Comparison of ENCODE assay signal across 27 mouse cellular contexts in the genomic region with DNA sequence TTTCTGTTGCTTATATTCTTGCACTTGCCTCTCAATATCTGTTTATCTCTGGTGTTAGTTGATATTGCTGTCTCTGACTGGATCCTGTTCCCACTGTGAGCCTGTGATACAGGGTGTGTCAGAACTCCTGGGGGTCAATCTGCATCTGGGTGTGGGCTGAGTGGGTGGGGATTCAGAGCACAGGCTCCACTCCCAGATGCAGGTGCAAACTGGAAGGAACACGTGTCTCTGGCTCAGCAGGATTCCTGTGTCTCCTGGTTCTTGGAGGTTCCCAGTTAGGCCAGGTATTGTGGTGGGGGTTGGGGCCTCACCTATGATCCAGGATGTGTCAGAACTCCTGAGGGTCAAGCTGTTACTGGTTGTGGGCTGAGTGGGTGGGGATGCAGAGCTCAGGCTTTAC. TPM values are rescaled to one million over a fixed set of nuclear protein-coding genes. Genes with fewer than 3 reads are reported as not detected.
DNase-seq lines count a peak whose midpoint lies in the region; ATAC-seq and TF ChIP-seq lines count a peak whose summit lies in the region.
"Had no signal": no experiment of that assay in that cellular context is flagged by ENCODE, and none has a peak within 500 bp of the region (broad histone marks: within the 10 kb centered on the region; RNA-seq: fewer than 3 reads in every experiment).

No protein-coding gene starts in this region.

- H3K36me3 ChIP-seq in embryonic facial prominence, embryonic 14.5 days (ENCODE audit: control insufficient read depth, insufficient read depth, low read length): no peaks in the 10 kb centered on the region
- H3K36me3 ChIP-seq in embryonic facial prominence, embryonic 10.5 days (replicated peaks): no peaks in the 10 kb centered on the region
- H3K36me3 ChIP-seq in ES-Bruce4 (ENCODE audit: control insufficient read depth, insufficient read depth, low read length, poor library complexity, severe bottlenecking): no peaks in the 10 kb centered on the region
- H3K36me3 ChIP-seq: embryonic facial prominence, embryonic 12.5 days; hindbrain, embryonic 13.5 days; limb, embryonic 13.5 days; liver, embryonic 12.5 days had no signal

- H3K9ac ChIP-seq in embryonic facial prominence, embryonic 14.5 days (ENCODE audit: low read depth, low read length): no peak overlapping the region
- no peak overlapping the region for H3K9ac ChIP-seq in ES-Bruce4 (ENCODE audit: low read depth, poor library complexity, severe bottlenecking)
- H3K9ac ChIP-seq: embryonic facial prominence, embryonic 12.5 days; hindbrain, embryonic 13.5 days; limb, embryonic 13.5 days; liver, embryonic 12.5 days; liver, postnatal 0 days had no signal

- peak; percentile 97 for TF ChIP-seq EP300 in ES-Bruce4 (IDR thresholded peaks at IDR 0.05; ENCODE audit: insufficient read depth, low read depth, low read length)

- no peak for ATAC-seq in embryonic facial prominence, embryonic 14.5 days (ENCODE audit: low read depth)
- 0 out of 2 replicates have a peak, but pooled peaks have one; percentile 34 for ATAC-seq in megakaryocyte-erythroid progenitor cell, adult 5-6 weeks (replicated peaks; ENCODE audit: low FRiP score, low TSS enrichment, poor library complexity, severe bottlenecking)
- ATAC-seq: forebrain, embryonic 16.5 days; liver, embryonic 12.5 days; liver, postnatal 0 days; midbrain, embryonic 16.5 days had no signal

- DNase-seq in embryonic facial prominence, embryonic 14.5 days (ENCODE audit: low spot score): peak; percentile 9
- no peak for DNase-seq in embryonic facial prominence, embryonic 10.5 days (ENCODE audit: low spot score)
- peak; percentile 81 for DNase-seq in ZHBTc4 (ENCODE audit: low read depth, low spot score)
- DNase-seq in left cerebral cortex, adult 18-20 months (ENCODE audit: low spot score in 2 of 2): no peak
- no peak for DNase-seq in T-cell, adult 2 months (ENCODE audit: low spot score)
- DNase-seq in cerebellum, adult 9-11 months: no peak
- DNase-seq: adrenal gland, postnatal 10 days; cerebellum, adult 8-10 months; cerebellum, postnatal 36 days; heart, postnatal 36 days; kidney, adult 2 months; kidney, postnatal 36 days; layer of hippocampus, postnatal 36 days; liver, postnatal 0 days; lung, postnatal 4 days; right cerebral cortex, postnatal 25 days; thymus, postnatal 4 days had no signal

- no peaks in the 10 kb centered on the region for H3K4me1 ChIP-seq in embryonic facial prominence, embryonic 14.5 days (ENCODE audit: control insufficient read depth, insufficient read depth, low read length)
- H3K4me1 ChIP-seq in embryonic facial prominence, embryonic 10.5 days: no peaks in the 10 kb centered on the region
- peaks cover 2% of the 10 kb centered on the region for H3K4me1 ChIP-seq in ES-Bruce4 (ENCODE audit: control insufficient read depth, insufficient read depth, low read length)
- H3K4me1 ChIP-seq: embryonic facial prominence, embryonic 12.5 days; hindbrain, embryonic 13.5 days; limb, embryonic 13.5 days; liver, embryonic 12.5 days had no signal

- no peaks in the 10 kb centered on the region for H3K27me3 ChIP-seq in embryonic facial prominence, embryonic 14.5 days (replicated peaks; ENCODE audit: control insufficient read depth, insufficient read depth, low read length)
- no peaks in the 10 kb centered on the region for H3K27me3 ChIP-seq in embryonic facial prominence, embryonic 10.5 days (replicated peaks; ENCODE audit: low read depth, poor library complexity, severe bottlenecking)
- H3K27me3 ChIP-seq in ES-Bruce4 (ENCODE audit: control insufficient read depth, insufficient read depth, low read length, poor library complexity, severe bottlenecking): no peaks in the 10 kb centered on the region
- H3K27me3 ChIP-seq: CH12.LX; embryonic facial prominence, embryonic 12.5 days; hindbrain, embryonic 13.5 days; limb, embryonic 13.5 days; liver, embryonic 12.5 days had no signal

- H3K9me3 ChIP-seq in embryonic facial prominence, embryonic 14.5 days (ENCODE audit: control insufficient read depth, low read length): no peaks in the 10 kb centered on the region
- peaks cover 12% of the 10 kb centered on the region; the same call in 1 of the 2 replicates for H3K9me3 ChIP-seq in embryonic facial prominence, embryonic 10.5 days
- H3K9me3 ChIP-seq in ES-Bruce4 (replicated peaks; ENCODE audit: control insufficient read depth, insufficient read depth, low read length, poor library complexity, severe bottlenecking): no peaks in the 10 kb centered on the region
- H3K9me3 ChIP-seq: limb, embryonic 13.5 days; liver, embryonic 12.5 days had no signal

- no peak for TF ChIP-seq CTCF in ES-Bruce4 (IDR thresholded peaks at IDR 0.05; ENCODE audit: low read depth, low read length)

- no peak overlapping the region for H3K4me2 ChIP-seq in embryonic facial prominence, embryonic 14.5 days (ENCODE audit: low read depth, low read length)
- H3K4me2 ChIP-seq: embryonic facial prominence, embryonic 12.5 days; heart, embryonic 11.5 days; hindbrain, embryonic 13.5 days; limb, embryonic 13.5 days; liver, embryonic 12.5 days had no signal

- 33% methylated on average over 1 of the region's 1 CpGs for WGBS in embryonic facial prominence, embryonic 14.5 days
- WGBS in embryonic facial prominence, embryonic 10.5 days: 54% methylated on average over 1 of the region's 1 CpGs

- TF ChIP-seq POLR2A in ES-Bruce4 (IDR thresholded peaks at IDR 0.05; ENCODE audit: insufficient read depth, low read length): no peak

- no peak overlapping the region for H3K27ac ChIP-seq in embryonic facial prominence, embryonic 14.5 days (replicated peaks; ENCODE audit: low read depth, low read length)
- no peak overlapping the region for H3K27ac ChIP-seq in embryonic facial prominence, embryonic 10.5 days (replicated peaks)
- H3K27ac ChIP-seq in ES-Bruce4 (ENCODE audit: insufficient read depth, low read length): no peak overlapping the region
- H3K27ac ChIP-seq: embryonic facial prominence, embryonic 12.5 days; hindbrain, embryonic 13.5 days; limb, embryonic 13.5 days; liver, embryonic 12.5 days had no signal

- H3K4me3 ChIP-seq in embryonic facial prominence, embryonic 14.5 days (ENCODE audit: low read depth, low read length): no peak overlapping the region
- no peak overlapping the region for H3K4me3 ChIP-seq in embryonic facial prominence, embryonic 10.5 days
- H3K4me3 ChIP-seq in ES-Bruce4 (ENCODE audit: low read depth, low read length): no peak overlapping the region
- H3K4me3 ChIP-seq: embryonic facial prominence, embryonic 12.5 days; hindbrain, embryonic 13.5 days; limb, embryonic 13.5 days; liver, embryonic 12.5 days had no signal

RNA-seq across cellular contexts. Expression of gene Zfp160, which starts 56.8 kb away (rescaled TPM):
- 15.2 and 18.5 TPM in 2 replicates for polyA plus RNA-seq in embryonic facial prominence, embryonic 14.5 days (2014; fragmentation: Nextera tagmentation; extraction: Ambion mirVana)
- 18.0 and 18.1 TPM in 2 replicates for polyA plus RNA-seq in embryonic facial prominence, embryonic 10.5 days (2016; fragmentation: Nextera tagmentation; extraction: Ambion mirVana)
- 19.4 and 22.3 TPM in 2 replicates for polyA plus RNA-seq in ES-Bruce4 (2011; ENCODE audit: insufficient read depth, insufficient read length, low read depth, missing spikeins)
- total RNA-seq in megakaryocyte-erythroid progenitor cell, adult 5-6 weeks (2014; fragmentation: Nextera tagmentation): 30.8 and 31.7 TPM in 2 replicates
- 25.4 and 39.1 TPM in 2 replicates for total RNA-seq in megakaryocyte-erythroid progenitor cell, adult 5-6 weeks (2017)
- 10 to 100 TPM; 17.0 to 18.5 TPM for total RNA-seq in left cerebral cortex, adult 18-20 months (2021)

Comparison
In these comparisons a context has a peak if more than half of its experiments do, and no peak if none do; other contexts are left out.
1. DNase-seq: peak in embryonic facial prominence, embryonic 14.5 days (single experiment) and ZHBTc4 (single experiment); none in embryonic facial prominence, embryonic 10.5 days (single experiment), left cerebral cortex, adult 18-20 months (0 of 2), T-cell, adult 2 months (single experiment) and cerebellum, adult 9-11 months (single experiment).